Mouse (Mus musculus): ENCODE data around the gene Slc39a13. TPM values are rescaled to one million over a fixed set of nuclear protein-coding genes. Genes with fewer than 3 reads are reported as not detected.
"Not testable (repeated sequence)": the region's sequence is repeated elsewhere in the genome, so short reads cannot be mapped to it uniquely, and the experiment has no call there.

Gene Slc39a13
- total RNA-seq, 2 experiments from 2014 or later = 35.7 to 42.0 TPM

DNA sequence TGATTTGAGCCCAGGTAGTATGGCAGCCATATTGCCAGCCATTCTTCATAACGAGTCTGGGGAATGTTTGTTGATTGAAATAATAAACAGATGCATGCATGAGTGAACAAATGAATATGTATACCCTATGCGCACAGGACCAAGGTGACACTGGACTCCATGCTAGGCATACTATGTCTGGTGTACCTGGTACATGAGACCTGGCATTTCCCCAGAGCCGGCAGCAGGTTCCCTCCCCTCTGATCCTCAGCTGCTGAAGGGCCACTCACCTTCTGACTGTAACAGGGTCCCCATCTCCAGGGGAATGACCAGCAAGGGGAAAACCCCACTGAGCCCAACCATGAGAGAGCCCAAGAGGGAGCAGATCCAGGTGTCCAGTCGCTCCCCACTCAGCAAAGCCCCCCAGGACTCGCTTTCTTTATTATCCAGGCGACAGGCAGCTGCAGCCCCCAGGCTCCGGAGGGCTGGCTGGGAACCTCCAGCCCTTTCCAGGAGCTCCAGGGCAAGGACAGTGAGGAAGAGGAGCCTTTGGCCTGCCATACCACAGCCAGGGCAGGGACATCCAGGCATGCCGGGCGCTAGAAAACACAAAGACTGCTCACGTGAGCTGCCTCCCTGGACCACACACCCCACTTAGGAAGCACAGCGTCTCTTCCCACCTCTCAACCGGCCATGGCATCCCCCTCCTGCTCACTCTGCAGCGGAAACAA lies 1.9 kb downstream of the Slc39a13 start:
- no peak for DNase-seq (ENCODE audit: low spot score in 2 of 2)

DNA sequence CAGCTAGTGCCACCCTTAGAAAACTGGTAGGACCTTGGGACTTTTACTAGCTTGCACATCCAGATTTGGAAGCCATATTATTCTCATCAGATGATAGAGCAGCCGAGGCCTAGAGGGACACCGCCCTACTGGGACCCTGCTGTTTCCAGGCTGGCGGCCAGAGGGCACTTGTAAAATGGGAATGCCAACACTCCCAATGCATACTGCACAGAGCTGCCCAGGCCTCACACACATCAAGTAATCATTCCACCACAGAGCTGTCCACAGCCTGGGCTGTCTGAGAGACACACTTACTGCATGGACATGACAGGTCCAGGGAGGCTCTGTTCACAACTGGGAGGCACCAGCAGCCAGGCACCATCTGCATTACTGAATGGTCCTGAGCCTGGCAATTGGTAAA lies 3.8 kb downstream of the Slc39a13 start:
- no peak for DNase-seq (ENCODE audit: low spot score in 2 of 2)

DNA sequence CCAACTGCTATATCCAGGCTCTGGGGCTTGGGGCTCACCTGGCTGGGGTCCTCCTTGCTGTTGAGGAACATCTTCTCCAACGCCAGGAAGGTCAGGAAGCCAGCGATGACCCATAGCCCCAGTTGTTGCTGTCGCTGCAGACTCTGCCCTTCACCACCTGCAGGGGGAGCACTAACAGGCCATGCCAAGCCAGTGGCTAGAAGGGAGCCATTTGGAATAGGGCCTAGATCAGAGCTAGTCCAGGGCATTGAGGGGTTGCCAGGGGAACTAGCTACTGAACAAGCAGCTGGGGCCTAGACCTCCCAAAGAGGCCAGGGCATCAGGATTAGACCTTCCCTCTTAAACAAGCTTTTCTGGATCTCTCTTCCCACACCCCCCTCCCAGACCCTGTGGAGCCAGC lies 4.7 kb downstream of the Slc39a13 start:
- DNase-seq (ENCODE audit: low spot score in 2 of 2) = no peak

DNA sequence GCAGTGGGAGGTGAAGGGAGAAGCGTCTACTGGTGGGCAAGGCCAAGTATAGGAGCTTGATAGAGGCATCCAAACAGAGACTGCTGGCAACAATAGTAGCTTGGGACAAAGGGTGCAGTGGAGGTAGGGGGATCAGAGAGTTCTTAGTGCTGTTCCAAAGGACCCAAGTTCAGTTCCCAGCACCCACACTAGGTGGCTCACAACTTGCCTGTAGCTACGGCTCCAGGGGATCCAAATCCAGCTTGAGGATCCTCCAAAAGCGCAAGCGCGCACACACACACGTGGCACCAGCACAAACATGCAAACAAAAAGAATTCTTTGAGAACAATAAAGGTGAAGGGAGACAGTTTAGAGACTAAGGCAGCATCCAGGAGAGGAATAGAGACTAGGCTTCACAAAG lies 6.0 kb downstream of the Slc39a13 start:
- no peak for DNase-seq (ENCODE audit: low spot score in 2 of 2)

DNA sequence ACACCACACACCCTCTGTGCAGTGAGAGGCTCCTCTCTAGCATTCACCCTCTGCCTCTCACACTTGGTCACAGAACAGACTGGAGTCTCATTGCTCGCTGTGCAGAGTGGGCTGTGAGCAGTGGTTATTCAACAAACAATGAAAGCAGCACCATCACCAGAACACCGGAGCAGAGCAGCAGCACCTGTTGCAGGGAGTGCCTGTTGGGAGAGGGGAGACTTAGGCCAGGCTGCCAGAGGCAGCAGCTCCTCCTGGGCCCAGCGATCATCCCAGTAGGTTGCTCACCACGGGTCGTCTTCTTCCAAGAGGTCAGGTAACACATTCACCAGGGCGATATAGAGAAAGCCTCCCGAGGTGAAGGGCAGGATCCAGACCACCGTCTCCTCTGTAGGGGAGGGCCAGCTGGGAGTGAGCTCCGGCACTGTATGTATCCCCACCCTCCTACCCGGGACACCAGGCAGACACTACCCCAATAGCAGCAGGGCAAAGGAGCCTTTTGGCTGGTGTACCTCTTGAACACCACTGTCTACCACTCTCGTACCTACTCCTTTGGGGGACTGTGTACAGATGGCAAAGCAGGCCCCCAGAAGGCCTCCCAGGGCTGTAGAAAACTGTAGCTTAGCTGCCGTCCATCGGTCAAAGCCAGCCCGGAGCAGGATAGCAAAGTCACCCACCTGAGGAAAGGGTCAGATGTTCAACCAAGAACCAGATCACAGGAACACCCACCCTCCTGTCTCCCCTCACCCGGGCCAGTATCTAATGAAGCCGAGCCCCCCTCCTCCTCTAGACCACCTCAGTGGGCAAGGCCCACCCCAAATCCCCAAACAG lies 7.2 kb downstream of the Slc39a13 start:
- no peak for DNase-seq (ENCODE audit: low spot score in 2 of 2)

DNA sequence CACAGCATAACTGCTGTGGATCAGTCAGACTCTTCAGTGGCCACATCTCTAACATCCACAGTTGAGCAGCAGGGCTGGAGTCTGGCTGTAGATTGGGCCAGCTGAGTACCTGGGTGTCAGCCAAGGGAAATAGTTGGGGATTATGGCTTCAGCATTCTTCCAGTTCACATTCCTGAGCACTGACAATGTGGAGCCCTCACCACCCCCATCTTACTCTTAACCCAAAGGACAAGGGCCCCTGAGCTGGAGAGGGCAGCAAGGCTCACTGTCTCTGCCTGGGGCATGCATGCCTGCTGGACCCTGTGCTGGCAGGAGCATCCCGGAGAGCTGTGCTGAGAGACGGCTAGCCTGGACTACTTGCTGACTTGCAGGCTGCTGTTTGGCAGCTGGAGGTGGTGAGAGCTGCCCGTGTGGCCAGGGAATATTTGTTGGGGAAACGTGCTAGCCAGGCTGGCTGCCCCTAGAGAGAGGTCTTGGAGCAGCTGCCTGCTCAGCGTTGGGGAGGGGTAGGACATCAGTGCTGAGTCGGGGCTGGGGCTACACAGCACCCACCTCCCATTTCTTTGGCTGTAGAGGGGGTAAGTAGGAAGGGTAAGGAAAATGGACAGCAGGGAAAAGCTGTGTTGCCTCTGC lies 8.3 kb downstream of the Slc39a13 start:
- DNase-seq (ENCODE audit: low spot score in 2 of 2) = no peak

DNA sequence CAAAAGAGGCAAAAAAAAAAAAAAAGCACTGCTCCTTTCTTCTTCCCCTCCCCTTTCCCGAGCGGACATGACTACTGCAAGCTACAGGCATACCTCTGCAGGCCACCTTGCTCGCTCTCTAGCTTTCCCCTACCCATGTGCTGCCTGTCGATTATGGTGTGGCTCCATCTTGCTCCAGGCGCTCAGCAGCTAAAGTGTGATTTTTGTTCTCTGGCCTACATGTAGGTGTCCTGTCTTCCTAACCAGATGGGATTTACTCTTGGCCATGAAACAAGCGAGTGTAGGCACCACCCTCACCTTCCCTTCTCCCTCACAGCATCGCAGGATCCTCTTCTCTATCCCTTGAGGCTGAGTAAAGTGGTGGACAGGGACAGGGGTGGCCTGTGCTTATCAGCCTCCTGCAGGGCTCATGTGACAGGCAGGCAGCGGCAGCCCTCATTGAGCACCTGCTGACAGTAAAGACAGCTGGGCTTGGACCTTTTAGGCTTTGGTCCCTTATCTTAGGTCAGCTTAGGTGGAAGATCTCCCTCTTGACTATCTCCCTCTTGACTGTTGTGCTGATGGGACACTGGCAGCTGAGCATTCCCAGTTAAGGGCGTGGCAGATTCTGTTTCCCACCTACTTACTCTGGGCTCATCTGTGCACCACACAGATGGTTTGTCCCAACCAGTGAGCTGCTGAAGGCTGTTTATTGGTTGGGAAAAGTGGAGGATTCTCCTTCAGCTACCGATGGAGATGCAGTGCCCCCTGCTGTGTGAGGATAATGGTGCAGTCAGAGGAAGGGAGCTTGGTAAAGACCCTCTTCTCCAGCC lies 9.5 kb downstream of the Slc39a13 start:
- DNase-seq (ENCODE audit: low spot score in 2 of 2) = no peak

DNA sequence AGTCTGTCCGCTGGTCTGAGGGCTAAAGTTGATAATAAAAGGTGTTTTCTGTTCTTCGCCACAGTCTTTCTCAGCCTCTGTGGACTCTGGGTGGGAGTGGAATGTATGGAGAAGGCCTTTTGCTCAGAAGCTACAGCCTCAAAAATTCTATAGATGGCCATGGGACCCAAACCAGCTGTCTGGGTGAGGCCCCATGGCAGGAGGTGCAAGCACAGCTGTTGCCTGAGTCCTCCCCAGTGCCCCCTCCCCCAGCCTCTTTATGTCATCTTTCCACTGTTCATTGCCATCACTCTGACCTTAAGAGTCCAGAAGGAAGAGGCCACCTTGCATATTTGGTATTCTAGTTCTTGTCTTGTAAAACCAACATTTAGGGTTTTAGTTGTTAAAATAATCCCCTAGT lies 10.8 kb downstream of the Slc39a13 start:
- DNase-seq (ENCODE audit: low spot score in 2 of 2) = no peak

DNA sequence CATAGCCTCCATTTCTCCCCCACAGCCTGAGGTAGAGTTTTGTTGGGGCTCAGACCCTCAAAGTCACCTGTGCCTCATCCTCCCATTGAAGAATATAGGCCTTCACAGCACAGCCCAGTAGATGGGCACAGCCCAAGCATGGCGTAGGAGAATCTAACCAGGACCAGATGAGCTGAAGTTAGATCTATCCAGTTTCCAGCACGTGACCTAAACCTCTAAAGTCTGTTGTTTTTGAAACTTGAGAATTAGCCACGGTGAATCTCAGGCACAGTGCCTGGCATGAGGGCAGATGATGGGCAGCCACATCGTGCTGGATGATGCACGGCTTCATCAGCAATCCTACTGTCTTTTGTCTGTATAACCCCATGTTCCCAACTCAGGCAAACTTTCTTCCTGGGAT lies 11.8 kb downstream of the Slc39a13 start:
- no peak for DNase-seq (ENCODE audit: low spot score in 2 of 2)

DNA sequence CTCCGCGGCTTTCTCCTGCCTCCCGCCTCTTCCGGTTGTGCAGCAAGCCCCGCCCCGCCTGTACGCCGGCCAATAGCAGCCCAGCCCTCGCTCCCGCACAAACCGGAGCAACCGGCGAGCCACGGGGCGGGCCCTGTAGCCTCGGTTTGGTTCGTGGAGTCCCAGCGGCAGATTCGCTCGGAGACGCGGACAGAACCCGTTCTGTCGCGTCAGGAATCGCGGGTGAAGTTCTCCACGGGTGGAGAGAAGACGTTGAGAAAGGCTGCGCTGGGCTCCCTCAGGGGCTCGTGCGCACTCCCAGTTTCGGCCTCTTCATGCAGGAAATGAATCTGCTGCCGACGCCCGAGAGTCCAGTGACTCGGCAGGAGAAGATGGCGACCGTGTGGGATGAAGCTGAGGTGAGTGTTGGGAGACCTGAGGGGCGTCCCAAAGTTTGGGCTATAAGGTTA lies 16.3 kb downstream of the Slc39a13 start, which contains the start of gene Psmc3:
TSS of gene Psmc3 (plus strand) at position 76 of the 449 bp plus-strand sequence.
- peak; percentile 89 to 93 for DNase-seq (ENCODE audit: low spot score in 2 of 2)

DNA sequence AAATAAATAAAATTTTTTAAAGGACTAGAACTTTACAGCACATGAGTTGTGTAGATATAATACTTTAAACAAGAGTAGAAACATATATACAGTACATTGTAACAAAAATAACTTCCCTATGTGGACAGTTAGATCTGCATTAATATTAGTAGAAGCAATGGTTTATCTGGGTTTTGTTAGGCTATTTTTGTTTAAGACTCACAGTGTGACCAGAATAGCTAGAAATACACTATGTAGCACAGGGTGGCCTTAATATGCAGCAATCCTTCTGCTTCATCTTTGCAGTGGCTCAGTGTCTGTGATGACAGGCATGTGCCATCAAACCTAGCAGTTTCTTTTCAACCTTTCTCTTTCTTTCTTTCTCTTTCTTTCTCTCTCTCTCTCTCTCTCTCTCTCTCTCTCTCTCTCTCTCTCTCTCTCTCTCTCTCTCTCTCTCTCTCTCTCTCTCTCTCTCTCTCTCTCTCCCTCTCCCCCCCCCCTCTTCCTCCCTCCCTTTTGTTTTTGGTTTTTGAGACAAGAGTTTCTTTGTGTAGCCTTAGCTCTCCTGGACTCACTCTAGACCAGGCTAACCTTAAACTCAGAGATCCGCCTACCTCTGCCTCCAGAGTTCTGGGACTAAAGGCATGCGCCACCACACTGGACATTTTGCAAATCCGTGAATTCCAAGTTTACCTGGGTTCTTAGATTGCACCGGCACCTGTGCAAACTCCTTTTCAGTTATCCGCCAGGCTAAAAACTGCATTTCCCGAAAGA lies 16.9 kb downstream of the Slc39a13 start:
- DNase-seq (ENCODE audit: low spot score in 2 of 2) = no peak

DNA sequence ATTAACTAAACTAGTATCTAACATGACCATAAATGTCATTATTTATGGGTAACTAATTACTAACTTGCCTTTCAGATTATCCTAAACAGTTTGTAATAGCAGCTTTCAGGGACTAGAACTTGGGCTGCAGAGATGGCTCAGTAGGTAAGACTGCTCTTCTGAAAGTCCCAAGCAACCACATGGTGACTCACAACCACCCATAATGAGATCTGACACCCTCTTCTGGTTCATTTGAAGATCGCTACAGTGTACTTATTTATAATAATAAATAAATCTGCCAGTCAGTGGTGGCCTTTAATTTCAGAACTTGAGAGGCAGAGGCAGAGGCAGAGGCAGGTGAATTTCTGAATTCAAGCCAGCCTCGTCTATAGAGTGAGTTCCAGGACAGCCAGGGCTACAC lies 17.5 kb downstream of the Slc39a13 start:
- no peak for DNase-seq (ENCODE audit: low spot score in 2 of 2)

DNA sequence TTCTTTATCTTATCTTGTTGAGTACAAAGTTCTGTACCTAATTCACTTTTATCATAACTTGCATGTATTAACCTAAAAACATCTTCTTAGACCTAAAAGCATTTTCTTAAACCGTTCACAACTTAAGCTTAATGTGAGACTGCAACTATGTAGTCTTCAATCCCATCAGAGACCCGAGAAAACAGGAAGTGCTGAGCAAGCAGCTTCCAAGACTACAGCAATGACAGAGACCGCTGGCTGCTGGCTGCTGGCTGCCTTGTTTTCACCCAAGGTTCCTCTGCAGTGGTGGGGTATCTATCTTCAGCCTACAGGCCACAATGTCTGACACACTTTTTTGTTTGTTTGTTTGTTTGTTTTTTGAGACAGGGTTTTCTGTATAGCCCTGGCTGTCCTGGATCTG lies 18.3 kb downstream of the Slc39a13 start:
- DNase-seq (ENCODE audit: low spot score in 2 of 2) = no peak

DNA sequence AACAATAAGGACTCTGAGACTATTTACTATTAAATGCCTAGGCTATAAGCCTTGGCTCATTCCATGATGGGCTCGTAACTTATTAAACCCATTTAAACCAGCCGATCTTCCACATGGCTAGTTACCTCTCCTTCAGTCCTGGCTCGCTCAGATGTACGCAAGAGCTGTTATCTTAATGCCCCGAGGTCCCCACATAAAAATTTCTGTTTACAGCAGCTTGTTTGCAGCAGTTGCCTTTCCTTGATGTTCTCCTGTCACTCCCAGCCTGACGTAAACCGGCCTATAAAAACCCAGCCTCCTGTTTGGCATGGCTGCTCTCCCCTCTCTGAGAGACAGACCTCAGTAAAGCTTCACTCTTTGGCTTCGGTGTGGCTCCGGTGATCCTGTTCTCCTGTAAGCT lies 22.9 kb downstream of the Slc39a13 start:
- DNase-seq (ENCODE audit: low spot score in 2 of 2) = no peak

DNA sequence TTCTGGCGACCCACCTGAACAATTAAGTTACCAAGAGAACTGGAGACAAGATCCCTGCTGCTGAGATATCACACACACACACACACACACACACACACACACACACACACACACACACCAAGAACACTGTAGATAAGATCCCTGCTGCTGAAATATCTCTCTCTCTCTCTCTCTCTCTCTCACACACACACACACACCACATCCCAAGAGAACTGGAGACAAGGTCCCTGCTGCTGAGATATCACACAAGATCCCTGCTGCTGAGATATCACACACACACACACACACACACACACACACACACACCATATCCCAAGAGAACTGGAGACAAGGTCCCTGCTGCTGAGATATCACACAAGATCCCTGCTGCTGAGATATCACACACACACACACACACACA lies 24.4 kb downstream of the Slc39a13 start:
- not testable (repeated sequence) for DNase-seq (ENCODE audit: low spot score in 2 of 2)

DNA sequence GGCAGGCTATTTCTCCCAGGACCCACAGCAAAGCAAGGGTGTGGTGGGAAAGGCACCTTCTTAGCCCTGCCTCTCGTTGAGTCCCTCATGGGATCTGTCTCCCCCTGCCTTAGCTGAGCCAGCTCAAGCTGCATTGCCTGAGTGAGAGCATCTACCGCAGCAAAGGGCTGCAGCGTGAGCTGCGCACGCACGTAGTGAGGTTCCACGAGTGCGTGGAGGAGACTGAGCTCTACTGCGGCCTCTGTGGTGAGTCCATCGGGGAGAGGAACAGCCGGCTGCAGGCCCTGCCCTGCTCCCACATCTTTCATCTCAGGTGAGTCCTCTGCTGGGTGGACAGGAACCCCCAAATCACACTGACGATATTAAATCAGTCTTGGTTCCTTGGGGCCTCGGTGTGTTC lies 25.5 kb downstream of the Slc39a13 start:
- DNase-seq (ENCODE audit: low spot score in 2 of 2) = no peak

DNA sequence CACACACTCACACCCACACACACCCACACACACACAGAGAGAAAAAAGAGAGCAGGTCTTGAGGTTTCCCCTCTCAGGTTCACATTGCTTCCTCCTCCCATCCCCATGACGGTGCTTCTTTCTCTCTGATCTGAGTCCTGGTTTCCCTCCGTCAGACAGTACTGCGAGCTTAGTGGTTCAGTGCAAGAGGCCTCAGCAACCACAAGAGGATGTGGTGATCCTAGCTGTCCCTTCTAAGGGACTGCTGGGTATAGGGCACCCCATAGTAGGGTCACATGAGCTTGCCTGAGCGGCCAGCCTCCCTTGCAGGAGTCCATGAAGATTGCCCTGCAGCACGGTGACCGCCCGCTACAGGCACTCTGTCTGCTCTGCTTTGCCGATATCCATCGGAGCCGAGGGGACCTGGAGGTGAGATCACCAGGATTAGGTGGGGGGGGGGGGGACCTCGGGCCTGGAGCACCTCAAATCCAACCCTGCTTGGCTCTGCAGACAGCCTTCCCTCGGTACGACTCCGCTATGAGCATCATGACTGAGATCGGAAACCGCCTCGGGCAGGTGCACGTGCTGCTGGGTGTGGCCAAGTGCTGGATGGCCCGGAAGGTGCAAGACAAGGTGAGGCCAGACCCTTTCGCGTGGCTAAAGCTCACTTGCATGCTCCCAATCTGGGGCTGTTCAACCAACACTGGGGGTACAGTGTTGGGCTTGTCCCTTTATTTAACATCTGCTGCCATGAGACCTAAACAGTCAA lies 27.4 kb downstream of the Slc39a13 start:
- no peak for DNase-seq (ENCODE audit: low spot score in 2 of 2)

DNA sequence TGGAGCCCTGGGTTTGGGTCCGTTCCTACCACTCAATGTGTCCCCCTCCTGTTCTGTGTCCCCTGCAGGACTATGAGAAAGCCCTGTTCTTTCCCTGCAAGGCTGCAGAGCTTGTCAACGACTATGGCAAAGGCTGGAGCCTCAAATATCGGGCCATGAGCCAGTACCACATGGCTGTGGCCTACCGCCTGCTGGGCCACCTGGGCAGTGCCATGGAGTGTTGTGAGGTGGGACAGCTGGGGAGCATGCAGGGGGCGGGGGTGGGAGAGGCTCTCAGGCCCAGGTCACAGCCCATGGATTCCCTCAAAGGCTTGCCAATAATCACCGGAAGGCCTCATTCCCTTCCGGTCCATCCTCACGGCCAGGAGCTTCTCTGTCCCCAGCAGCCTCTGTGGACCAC lies 28.4 kb downstream of the Slc39a13 start:
- DNase-seq (ENCODE audit: low spot score in 2 of 2) = no peak

DNA sequence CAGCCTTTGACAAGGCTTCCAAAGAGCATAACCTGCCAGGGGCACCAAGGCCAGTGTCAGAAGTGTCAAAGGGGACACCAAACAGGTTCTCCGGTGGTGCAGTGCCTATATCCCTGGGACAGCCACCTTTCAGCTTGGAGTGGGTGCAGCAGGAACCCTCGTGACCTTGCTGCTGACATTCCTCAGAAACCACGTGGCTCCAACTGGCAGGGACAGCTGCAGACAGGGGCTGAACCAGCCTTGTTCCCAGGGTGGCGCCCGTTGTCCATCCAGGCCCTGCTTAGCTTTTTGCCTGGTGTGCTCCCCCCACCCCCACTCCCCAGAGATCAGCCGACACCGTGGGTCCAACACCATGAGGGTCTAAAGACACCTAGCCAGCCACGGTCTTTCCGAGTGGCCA lies 34.8 kb downstream of the Slc39a13 start, which contains the start of gene Rapsn:
TSS of gene Rapsn (plus strand) at position 236 of the 400 bp plus-strand sequence.
- peak; percentile 12 to 15 for DNase-seq (ENCODE audit: low spot score in 2 of 2)

DNA sequence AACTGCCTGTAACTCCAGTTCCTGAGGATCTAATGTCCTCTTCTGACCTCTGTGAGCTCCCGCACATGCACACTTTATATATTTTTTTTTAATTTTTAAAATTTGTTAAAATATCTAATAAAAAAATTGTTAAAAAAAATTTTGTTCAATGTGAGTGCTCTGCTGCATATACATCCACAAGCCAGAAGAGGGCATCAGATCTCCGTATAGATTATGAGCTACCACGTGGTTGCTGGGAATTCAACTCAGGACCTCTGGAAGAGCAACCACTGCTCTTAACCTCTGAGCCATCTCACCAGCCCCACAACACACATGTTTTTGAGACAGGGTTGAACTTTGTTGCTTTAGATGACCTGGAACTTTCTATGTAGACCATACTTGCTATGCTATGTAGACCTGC lies 37.2 kb downstream of the Slc39a13 start:
- DNase-seq (ENCODE audit: low spot score in 2 of 2) = no peak
